Mouse (Mus musculus): ENCODE data around the gene Gm9.
"Not testable (repeated sequence)": the region's sequence is repeated elsewhere in the genome, so short reads cannot be mapped to it uniquely, and the experiment has no call there.

Gene Gm9

GRCm38 (mm10) chrX:37210941-37211340, at the start of gene Gm9:
Gene Gm9 (minus strand): TSS chrX:37211041.
- DNase-seq (ENCODE audit: low spot score in 2 of 2), result no peak

GRCm38 (mm10) chrX:37249619-37250018, 38.8 kb upstream of the Gm9 start, which contains the start of gene Rhox3a:
Gene Rhox3a (plus strand): TSS chrX:37249919.
- not testable (repeated sequence) for DNase-seq (ENCODE audit: low spot score in 2 of 2)

- not testable (repeated sequence) for DNase-seq (ENCODE audit: low spot score in 2 of 2)
These were observed 33.8 kb upstream of the Gm9 start, which contains the start of gene Rhox2a for GRCm38 (mm10) chrX:37244676-37245075. Gene Rhox2a (plus strand): TSS chrX:37244976.

- DNase-seq (ENCODE audit: low spot score in 2 of 2), result not testable (repeated sequence)
These were observed 11.3 kb upstream of the Gm9 start, which contains the start of gene Rhox1 for GRCm38 (mm10) chrX:37222158-37222557. Gene Rhox1 (minus strand): TSS chrX:37222258.

DNA sequence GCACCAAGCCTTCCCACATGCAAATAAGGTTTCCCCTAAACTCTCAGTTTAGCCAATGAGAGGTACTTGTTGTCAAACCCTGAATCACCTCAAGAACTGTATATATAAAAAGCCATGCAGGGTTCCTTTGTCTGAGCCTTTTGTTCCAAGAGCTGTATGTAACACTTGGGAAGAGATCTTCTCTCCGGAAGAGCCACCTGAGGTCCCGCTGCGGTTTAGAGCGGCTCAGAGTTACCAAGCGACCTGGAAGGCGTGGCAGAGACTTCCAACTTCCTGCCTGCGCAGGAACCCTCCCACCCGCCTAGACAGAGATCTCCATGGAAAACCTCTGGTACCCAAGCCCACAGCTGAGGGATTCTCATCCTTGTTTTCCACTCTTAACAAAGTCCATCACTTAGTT, 12.2 kb downstream of the Gm9 start:
- no peak for DNase-seq (ENCODE audit: low spot score in 2 of 2)

DNA sequence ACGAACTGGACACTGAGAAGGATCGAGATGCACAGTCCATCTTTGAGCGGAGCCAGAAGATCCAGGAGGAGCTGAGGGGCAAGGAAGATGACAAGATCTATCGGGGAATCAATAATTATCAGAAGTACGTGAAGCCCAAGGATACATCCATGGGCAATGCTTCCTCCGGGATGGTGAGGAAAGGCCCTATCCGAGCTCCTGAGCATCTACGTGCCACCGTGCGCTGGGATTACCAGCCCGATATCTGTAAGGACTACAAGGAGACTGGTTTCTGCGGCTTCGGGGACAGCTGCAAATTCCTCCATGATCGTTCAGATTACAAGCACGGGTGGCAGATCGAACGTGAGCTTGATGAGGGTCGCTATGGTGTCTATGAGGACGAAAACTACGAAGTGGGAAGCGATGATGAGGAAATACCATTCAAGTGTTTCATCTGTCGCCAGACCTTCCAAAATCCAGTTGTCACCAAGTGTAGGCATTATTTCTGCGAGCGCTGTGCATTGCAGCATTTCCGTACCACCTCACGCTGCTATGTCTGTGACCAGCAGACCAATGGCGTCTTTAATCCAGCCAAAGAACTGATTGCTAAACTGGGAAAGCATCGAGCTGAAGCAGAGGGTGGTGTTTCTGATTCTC, 19.0 kb downstream of the Gm9 start:
- peak; percentile 15 to 32 for DNase-seq (ENCODE audit: low spot score in 2 of 2)

DNA sequence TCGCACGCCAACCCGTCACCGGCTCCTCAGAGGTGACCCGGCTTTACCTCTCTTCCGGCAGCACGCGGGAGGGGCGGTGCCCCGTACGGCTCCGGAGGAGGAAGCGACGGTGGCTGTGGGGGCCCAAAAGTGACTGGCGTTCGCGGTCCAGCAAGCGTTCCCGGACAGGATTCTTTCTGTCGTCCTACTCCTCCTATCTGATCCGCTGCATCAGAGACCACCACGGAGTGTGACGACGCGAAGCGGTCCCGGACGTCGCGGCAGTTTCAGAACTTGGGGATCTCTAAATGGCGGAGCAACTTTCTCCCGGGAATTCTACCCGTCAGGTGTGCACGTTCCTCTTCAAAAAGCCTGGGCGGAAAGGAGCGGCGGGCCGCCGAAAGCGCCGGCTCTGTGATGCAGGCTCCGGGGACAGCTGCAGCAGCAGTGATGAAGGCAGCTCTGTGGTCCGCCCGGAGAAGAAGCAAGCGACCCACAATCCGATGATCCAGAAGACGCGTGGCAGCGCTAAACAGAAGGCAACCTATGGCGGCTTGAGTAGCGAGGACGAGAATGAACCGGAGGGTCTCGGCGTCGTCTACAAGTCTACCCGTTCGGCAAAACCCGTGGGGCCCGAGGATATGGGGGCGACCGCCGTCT, 19.6 kb downstream of the Gm9 start, which contains the start of the genes Ndufa1 and Rnf113a1:
Gene Ndufa1 (minus strand): TSS at position 59 of the 639 bp plus-strand sequence.
Gene Rnf113a1 (plus strand): TSS at position 141 of the 639 bp plus-strand sequence.
- DNase-seq (ENCODE audit: low spot score in 2 of 2), result peak; percentile 79 to 82

GRCm38 (mm10) chrX:37190755-37191104, 20.1 kb downstream of the Gm9 start:
- no peak for DNase-seq (ENCODE audit: low spot score in 2 of 2)

GRCm38 (mm10) chrX:37184401-37184800, 26.4 kb downstream of the Gm9 start:
- DNase-seq (ENCODE audit: low spot score in 2 of 2), result not testable (repeated sequence)

DNA sequence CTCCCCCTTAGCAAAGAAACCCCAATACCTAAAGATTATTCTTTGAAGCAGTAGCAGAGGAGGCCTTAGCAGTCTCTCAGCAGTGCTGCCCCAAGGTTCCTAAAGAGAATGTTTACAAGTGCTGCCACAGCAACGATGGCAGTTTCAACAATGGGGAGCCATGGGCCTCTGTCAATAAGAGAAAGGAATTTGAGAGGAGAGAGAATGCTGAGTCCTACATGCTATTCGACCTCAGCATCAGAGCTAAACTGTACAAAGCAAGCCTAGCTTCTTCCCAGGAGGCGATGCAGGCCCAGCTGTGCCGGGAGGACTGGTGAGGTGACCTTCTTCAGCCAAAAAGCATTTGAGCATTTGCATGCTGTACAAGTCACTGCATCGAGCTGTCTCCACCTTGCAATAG, 42.1 kb downstream of the Gm9 start, which contains the start of gene Akap14:
Gene Akap14 (minus strand): TSS at position 101 of the 400 bp plus-strand sequence.
- no peak for DNase-seq (ENCODE audit: low spot score in 2 of 2)

- DNase-seq (ENCODE audit: low spot score in 2 of 2), result peak; percentile 13 to 19
These were observed 43.8 kb downstream of the Gm9 start for GRCm38 (mm10) chrX:37167085-37167484.

DNA sequence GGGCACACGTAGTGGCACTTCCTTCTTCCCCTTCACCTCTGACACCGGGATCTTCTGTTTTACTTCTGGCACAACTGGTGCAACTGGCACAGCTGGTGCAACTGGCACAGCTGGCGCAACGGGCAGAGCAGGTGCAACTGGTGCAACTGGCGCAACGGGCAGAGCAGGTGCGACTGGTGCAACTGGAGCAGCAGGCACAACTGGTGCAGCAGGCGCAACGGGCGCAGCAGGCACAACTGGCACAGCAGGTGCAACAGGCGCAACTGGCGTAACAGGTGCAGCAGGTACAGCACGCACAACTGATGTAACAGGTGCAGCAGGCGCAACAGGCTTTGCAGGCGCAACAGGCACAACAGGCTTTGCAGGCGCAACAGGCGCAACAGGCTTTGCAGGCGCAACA, 47.7 kb downstream of the Gm9 start:
- no peak for DNase-seq (ENCODE audit: low spot score in 2 of 2)

GRCm38 (mm10) chrX:37161169-37161568, 49.7 kb downstream of the Gm9 start:
- DNase-seq (ENCODE audit: low spot score in 2 of 2), result no peak

Measured in right cerebral cortex, adult 2 months (tissue).